Mouse (Mus musculus) heart, postnatal 4 days (tissue): ENCODE measurements around the gene Nme7. TPM values are rescaled to one million over a fixed set of nuclear protein-coding genes. Genes with fewer than 3 reads are reported as not detected.
A peak's percentile ranks its signal among the peaks of the same experiment; 100 is the strongest.

ENCODE experiments used
- DNase-seq: peaks from one replicate; pipeline ENCODE4 v3.0.0; 2021
- total RNA-seq, 2 experiments: library from RNA; stranded (reverse); gene quantifications; 2 replicates each; pipeline ENCODE4 v1.2.3; 2021

The Nme7 gene
- total RNA-seq, 2 experiments from 2014 or later = 6.5 to 7.2 TPM

DNA sequence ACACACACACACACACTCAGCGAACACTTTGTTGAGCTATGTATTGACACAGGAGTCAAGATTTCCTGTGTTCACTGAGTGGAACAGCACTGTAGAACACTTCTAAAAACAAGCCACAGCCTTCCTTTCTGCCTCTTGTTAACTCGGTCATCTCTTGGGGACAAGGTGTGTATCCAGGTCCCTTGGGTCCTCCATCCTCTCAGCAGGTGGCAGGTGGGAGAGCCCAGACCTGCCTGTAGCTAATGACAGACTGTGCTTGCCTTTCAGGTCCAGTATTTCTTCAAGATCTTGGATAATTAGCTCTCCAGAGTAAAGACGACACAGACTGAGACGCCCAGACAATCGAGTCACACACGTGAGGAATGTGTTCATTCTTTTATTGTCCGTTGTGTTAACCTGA, 132.8 kb downstream of the Nme7 start:
- DNase-seq = no peak

DNA sequence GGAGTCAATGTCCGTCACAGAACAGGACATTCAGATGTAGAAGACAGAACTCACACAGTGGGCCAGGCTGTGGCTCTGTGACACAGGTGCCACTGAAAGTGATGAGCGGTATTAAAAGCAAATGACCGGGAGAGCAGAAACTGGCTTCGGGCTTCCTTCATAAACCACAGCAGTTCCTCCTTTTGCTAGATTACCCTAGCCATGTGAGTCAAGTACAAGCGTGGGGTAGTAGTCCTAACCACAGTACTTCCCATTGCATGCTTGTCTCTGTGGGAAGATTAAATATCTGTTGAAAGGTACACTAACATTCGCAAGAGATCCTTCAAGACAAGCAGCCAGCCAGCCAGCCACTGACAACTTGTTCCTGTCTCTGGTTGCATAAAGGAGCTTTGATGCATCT, 136.3 kb downstream of the Nme7 start:
- no peak for DNase-seq

DNA sequence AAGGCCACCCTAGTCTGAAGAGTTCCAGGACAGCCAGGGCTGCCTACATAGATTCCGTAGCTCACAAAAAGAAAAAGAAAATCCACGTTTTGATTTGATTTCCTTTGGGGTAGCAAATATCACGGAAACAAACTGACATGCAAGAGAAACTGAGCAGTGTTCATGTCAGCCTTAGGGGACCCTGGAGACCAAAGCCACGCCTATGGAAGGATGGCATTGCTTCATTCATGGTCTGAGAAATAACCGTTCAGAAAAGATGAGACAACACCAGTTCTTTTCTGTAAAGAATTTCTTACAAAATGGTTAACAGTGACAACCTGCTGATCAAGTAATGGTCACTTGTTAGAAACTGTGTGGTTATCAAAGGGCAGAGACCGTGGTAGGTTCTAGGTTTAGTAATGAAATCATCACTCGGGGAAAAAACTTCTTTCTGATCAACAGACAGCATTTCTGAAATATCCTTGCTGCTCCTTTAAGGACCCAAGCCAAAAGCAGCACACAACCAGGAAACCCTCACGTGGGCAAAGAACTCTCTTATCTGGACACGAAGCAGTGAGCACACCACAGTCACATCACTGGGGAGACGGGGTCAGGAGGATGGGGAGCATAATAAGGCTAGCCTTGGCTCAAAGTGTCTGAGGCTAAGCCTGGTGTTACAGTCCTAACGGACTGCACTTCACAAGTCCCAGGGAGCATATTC, 136.9 kb downstream of the Nme7 start:
- peak; percentile 4 for DNase-seq

DNA sequence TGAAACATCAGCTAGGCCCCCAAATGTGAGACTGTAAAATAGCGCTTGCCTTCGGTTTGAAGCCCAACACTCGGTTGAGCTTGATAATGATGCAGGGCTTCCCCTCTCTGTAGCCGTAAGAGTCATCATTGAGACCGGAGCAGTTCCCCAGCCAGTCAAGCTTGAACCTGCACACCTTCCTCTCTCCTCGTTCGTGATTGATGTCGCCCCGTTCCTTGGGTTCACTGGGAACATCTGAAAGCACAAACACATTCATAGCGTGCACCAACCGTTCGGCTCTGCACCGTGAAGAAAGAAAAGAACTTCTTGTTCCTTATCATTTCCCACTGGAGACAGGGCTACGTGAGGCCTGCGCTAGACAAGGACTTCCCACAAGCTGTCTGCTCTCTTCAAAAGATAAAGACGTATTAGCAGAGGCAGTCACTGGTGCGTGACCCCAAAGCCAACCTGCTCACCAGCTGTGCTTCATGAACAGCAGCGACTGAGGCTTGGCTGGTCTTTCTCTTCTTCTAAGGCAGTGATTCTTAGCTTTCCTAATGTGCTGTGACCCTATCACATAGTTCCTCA, 137.6 kb downstream of the Nme7 start:
- peak; percentile 9 for DNase-seq

DNA sequence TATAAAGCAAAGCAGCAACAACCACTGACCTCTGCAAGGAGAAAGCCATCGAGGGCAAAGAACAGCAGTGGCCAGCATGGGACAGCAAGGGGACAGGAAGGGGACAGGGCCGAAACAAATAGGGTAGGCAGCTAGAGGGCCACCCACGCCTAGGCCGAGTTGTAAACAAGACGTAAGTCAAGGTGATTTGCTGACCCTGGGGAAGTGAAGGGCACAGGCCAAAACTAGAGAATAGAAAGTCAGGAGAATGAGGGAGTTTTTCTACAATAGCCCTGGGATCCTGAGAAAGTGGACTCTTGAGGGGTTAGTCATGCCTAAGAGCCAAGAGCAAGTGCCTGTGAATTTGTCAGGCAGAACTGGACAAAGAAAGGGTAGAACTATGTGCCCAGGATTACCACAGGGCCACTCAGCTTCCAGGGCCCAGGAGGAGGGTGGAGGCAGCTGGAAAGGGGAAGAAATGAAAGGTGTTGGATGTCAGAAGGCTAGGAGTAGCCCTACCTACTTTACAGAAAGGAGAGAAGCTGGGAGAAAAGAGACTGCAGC, 141.8 kb downstream of the Nme7 start:
- peak; percentile 5 for DNase-seq

DNA sequence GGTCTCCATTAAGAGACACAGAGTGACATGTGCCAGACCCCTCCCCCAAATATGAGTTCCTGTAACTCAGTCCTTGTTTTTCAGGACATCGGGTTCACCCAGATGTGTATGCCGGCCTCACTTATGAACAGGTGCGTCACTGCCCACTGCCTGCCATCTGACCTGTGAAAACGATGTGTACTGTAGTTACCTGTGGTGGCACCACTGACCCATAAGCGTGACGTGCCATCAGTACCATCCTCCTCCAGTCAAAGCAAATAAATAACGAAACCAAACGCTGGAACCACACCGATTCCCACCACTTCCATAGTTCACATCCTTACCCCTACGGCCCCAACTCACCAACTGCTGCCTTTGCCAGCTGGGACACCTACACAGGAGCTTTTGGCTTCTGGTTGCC, 142.6 kb downstream of the Nme7 start:
- DNase-seq = peak; percentile 3

DNA sequence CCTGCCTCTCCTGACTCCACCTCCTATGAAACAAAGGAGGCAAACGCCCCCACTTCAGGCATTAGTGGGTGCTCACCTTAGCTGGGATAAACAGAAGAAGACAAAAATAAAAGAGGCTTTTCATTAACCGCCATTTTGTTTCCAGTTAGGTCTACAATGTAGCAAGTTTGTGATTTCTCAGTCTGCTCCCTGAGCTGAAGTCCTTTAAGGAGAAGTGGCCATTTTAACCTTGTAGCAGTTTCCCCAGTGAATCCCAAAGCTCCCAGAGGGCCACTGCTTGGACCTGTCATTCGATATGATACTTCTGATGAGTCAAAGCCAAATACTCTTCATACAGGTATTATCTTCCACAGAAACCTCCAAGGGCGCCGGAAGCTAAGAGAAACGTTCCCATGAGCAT, 143.6 kb downstream of the Nme7 start:
- no peak for DNase-seq

DNA sequence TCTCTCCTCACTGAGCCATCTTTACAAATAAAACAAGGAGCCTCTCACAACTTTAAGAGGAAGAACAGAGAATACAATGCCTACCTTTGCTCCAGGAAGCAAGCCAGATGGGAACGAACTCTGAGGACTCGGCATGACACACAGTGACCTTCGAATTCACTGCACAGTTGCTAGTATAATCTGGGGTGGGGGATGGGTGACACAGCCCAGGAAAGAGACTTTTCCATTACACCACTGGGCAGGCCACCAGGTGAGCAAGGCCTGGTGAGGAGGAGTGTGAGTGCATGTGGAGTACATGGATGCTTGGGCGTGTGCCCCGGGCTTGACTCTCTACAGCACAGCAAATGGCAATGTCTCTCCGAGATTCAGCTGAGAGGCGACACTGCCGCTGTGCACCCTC, 145.7 kb downstream of the Nme7 start:
- DNase-seq = peak; percentile 44

DNA sequence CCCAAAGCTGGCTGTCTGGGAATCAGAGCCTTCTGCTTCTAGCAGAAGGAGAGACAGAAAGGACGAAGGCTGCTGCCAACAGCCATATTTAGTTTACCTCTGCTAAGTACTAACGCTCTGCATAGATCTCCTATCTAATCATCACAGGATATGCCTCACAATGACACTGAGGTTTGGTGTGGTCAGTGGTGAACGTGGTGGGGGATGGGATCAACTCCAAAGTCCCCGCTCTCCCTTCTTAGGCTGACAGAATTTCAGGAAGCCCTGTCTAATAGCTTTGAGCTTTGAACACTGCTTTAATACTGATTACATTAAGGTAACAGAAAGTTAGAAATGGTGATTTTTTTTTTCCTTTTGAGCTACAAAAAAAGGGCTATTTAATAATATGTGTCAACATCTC, 146.3 kb downstream of the Nme7 start:
- no peak for DNase-seq

DNA sequence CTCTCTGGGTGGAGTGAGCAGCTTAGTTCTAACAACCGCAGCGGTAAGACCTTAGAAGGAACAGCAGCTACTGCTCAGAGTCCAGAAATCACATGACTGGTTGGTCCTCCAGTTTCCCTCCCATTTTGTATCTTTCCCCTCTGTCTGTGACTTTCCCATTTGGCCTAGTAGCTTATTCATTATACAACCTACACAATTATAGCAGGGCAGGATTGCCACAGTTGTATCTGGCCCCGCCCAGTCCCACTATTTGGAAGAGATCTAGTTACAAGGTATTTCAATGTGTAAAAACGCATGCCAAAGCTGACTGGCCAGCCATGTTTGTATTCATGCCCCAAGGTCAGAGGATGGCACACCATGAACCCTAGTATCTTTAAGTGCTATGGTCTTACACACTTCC, 146.7 kb downstream of the Nme7 start:
- DNase-seq = no peak

DNA sequence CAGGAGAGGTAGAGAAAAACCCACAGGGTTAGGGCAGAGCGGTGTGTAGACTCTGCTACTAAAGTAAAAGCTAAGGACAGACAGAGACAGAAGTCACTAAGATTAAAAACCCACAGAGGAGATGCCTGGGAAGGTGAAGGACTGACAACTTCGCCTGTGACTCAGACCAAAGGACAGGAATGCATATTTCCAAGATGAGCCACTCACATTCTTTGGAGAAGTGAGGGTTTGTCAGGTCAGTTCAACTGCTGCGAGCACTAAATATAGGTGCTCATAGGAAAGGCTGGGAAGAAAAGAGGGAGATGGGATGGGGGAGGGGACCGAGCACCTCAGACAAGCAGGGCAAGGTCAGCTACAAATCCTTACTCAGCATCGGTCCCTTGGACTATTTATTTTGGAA, 147.4 kb downstream of the Nme7 start:
- DNase-seq = no peak

DNA sequence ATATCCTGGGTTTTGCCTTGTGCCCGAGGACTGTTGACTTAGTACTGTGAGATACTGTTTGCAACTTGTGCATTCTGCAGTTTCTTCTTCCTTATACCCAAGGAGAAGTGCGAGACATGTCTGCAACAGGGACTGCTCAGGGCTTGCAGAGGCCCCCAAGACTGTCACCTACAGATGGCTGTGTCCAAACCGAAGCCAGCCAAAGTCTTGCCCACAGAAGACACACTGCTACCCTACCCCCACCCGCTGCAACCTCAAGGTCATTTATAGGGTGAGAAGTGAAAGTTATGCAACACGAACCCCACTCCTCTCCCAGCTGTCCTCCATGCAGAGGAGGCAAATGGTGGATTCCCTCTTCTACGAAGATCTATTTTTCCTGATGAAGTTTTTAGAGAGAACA, 148.7 kb downstream of the Nme7 start:
- DNase-seq = no peak

DNA sequence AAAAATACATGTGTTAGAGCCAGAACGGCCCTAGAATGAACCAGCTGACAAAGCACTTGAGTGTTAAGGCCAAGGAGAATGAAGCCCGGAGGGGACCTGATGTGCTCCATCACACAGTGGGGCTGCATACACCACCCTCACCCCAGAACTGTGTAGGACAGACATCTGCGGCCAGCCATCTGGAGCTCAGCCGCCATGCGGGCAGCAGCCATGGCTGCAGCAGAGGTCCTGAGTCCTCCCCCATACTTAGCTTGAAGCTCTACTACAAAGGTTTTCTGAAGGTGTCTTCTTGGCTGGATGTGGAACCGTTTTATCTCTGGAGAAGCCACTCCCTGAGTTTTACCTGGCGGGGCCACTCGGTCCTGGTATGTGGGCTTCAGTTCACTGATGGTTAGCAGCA, 149.2 kb downstream of the Nme7 start:
- DNase-seq = no peak

DNA sequence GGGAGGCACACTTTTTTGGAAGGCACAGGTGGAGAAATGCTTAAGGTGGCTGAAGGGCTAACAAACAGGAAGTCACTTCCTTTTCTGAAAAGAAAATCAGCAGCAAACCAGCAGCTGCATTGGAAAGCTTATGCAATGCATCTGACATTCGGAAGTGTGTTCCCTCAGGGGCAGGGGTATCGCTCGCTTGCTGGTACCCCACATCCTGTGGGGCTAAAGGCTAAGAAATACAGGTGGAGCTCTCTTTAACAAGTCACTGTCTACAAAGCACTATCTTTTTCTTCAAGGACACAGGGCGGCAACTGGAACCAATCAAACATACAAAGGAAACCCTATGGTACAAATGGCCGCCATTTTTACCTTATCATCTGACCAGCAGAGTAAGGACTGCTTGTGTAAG, 149.8 kb downstream of the Nme7 start:
- no peak for DNase-seq

DNA sequence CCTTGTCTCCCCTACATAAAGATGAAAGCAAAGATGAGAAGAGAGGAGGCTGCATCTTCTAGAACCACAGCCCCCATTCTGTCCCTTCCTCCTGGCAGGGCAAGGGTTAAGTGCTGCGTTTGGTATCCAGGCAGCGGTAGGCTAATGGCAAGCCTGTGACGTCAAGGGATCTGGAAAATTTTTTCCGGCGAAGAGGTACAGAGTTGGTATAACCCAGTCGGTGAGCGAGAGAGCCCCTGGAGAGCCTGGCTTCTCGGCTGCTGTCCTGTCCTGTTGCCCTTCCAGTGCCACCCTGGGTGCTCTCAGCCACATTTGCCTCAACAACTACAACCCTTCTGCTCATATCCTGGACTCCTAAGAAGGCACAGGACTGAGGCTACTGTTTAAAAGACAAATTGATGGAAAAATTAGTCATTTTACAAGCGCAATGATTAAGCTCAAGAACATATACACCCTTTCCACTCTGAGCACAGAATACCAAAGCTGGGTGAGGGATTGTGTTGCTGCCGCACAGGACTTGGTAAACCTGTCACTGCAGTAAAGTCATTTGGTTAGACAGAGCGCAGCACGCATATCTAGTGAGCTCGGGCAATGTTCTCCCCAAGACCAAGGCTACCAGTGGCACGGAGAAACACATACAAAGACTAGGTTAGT, 151.0 kb downstream of the Nme7 start:
- DNase-seq = peak; percentile 72

DNA sequence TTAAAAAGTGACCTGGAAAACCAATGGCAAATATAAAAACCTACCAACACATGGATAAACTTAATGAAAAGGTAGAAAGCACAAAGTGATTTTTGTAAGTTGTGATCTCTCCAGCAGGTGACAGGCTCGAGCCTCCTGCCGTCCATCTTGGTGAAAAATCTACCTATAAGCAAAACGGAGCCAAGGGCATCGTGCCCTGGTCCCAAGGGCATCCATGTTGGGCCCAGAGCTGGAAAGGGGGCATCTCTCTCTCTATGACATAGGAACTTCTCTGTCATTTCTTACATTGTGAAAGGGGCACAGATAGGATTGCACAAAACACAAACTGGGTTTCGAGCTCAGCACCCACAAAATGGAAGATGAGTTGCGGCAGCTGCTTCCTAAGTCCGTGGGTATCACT, 151.7 kb downstream of the Nme7 start:
- DNase-seq = peak; percentile 39

DNA sequence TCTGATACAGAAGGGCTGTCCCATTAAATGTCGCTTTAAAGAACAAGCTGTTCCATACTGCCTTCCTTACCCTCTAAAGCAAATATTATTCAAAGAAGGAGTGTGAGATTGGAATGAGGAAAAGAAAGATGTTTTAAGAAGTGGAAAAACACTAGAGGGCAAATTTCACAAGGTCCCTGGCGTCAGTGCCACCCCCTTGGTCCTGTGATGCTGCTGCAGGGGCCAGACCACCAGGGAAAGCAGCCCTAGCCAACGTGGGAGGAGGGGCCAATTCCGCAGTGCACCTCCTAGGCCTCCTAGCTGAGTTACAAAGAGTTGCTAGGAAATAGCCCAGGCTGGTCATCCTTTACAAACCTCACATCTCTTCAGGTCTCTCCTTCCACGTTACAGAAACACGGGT, 152.1 kb downstream of the Nme7 start:
- DNase-seq = peak; percentile 49

DNA sequence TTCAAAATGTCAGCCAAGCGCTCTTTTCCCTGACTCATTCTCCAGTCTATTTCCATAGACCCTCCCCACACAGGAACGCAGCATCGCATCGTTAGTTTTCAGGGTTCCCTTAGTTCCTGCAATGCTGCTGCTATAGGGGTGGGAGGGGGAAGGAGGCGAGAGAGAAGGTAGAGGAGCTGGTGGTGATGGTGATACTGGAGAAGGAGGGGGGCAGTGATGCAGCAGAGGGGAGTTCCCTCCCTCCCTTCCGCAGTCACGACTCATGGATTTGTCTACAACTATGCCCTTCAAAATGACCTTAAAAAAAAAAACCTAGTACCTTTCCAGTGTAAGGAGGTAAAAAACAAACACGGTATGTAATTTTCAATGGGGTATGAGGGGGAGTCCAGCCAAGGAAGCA, 152.8 kb downstream of the Nme7 start:
- DNase-seq = peak; percentile 18

DNA sequence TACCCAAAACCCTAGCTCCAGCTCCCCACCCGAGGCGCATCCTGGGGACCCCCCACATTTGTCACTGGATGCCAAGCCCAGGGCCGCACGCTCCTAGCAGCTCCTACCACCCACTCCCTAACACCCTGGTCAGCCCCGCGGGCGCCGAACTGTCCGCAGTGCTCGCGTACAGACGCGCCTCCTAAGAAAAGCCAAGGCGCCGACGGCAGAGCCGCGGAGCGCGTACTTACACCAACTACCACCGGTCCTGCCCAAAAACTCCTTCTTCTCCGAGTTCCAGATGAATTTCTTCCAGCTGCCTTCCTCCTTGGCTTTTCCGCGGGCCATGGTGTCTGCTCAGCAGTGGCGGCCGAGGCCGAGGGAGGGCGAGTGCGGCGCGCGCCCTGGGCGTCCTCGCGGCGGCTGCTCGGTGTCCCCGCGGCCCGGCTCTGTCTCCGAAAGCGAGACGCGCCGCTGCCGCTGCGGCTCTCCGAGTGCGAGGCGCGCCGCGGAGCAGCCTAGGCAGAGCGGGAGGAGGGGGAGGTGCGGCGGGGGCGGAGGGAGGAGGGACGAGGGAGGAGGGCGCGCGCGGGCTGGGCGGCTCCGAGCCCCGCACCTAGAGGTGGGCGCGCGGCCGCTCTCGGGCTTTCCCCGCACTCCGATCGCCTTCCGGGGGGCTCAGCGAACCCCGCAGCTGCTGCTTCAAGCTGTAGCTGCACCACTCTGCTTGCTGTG, 153.8 kb downstream of the Nme7 start:
- peak; percentile 75 for DNase-seq

DNA sequence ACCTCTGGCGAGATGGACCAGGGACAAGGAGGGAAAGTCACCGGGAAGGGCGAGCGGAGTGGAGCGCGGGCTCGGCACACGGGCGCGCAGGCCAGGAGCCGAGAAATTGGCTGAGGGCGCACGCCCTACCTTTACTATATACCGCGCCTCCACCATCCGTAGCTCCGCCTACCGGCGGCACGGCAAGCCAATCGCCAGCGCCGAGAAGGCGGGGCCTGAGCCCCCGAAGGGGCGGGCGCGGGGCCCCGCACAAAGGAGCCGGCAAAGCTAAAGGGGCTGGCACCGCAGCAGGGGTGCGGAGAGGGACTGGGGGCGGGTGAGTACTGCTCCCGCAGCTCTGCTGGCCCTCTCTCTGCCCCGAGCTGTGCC, 154.3 kb downstream of the Nme7 start, which contains the start of gene Atp1b1:
Gene Atp1b1, minus strand, starts transcription at position 111 of the 369 bp plus-strand sequence.
- DNase-seq = peak; percentile 90

DNA sequence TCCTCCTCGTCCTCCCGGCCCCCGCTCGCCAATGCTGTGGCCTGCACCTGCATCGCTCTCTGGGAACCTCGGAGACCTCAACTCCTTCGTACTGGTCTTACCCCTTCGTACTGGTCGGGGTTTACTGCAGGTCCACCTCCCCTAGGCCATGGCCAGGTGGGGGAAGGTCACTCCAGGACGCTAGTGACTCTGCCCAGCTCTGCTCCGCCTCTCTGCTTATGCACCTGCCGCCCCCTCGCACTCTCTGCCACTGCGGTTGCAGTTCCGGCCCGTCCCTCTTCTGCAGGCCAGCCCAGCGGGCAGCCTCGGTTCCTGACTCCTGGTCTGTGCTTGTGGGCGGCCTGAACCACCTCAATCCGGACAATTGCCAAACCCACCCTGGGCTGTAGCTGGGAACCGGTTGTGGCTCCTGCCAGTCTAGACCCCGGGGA, 154.7 kb downstream of the Nme7 start:
- DNase-seq = peak; percentile 62

DNA sequence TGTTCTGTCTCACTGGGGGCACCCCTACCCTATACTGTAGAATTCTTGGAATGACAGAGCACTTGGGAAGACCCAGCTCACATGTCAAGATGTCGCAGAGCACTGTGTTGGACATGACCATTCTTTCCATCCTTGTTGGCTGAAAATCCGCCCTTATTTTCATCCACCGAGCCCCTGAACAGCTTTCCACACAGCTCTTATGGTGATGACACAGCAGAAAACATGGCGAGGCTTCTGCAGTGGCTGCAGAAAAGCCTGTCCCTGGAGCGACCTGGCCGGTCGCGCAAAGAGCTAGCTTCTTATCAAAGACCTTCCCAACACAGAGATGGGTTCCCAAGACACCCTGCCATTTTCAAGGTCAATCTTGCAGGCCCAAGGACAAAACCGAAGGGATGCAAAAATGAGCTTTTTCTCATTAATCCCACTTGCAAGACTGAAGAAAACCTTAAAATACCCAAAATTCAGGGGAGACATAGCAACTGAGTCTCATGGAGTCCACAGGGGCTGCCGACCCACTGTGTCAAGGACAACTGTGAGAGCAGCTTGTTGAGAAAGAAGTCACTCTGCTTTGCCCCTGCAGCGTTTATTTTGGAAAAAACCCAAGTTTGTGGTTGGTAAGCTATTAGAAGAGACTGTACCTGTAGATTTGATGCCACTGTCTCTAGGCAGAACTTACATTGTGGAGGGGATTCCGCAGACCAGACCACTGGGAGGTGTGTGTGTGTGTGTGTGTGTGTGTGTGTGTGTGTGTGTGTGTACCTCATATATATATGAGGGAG, 155.4 kb downstream of the Nme7 start:
- DNase-seq = no peak
